Mouse (Mus musculus) heart, adult 18-20 months (tissue): ENCODE results near the gene Pih1d2. TPM values are rescaled to one million over a fixed set of nuclear protein-coding genes. Genes with fewer than 3 reads are reported as not detected.
"Not testable (repeated sequence)": the region's sequence is repeated elsewhere in the genome, so short reads cannot be mapped to it uniquely, and the experiment has no call there.

Experiments
- DNase-seq, 2 experiments: peaks; one replicate each; pipeline ENCODE4 v3.0.0; 2021 to 2022; ENCODE audit warnings: mixed read lengths in 1 of 2
- total RNA-seq, 2 experiments: library from RNA; stranded (reverse); gene quantifications; 2 replicates each; pipeline ENCODE4 v1.2.3; 2021

The Pih1d2 gene
- total RNA-seq, 2 experiments from 2014 or later, result 0.20 to 0.95 TPM

DNA sequence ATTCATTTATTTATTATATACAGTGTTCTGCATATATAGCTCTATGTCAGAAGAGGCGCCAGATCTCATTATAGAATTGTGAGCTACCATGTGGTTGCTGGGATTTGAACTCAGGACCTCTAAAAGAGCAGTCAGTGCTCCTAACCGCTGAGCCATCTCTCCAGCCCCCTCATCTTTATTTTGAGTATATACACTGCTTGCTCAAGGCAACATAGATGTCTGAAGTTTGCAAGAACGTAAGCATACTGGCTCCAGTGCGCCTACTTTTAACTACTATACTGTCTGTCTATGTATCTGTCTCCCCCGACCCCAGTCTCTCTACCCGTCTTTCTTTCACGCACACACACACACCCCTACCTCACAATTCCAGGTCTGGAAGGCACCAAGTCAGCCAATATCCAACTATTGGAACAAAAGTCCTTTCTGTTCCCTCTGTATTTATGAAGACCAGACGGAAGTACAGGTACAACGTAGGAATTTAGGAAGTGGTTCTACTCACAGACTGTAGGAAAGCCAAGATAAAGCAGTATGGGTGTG lies 741 bp downstream of the Pih1d2 start:
- DNase-seq, result no peak

DNA sequence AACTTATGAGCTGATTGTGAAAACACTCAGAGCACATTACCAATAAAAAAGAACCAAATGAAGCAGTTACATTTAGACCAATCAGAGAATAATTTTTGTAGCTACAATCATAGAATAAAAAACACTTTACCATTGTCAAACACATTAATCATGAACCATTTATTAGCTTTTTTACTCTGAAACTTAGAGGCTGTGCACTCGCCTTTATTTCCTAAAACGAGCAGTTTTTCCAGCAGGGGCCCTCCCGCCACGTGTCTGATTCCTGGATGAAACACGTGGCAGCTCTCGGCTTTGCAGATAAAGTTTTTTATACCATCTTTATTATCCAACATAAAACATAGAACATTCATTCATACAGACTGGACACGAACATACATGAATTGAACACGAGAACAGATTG lies 13.8 kb downstream of the Pih1d2 start:
- DNase-seq, result not testable (repeated sequence)

DNA sequence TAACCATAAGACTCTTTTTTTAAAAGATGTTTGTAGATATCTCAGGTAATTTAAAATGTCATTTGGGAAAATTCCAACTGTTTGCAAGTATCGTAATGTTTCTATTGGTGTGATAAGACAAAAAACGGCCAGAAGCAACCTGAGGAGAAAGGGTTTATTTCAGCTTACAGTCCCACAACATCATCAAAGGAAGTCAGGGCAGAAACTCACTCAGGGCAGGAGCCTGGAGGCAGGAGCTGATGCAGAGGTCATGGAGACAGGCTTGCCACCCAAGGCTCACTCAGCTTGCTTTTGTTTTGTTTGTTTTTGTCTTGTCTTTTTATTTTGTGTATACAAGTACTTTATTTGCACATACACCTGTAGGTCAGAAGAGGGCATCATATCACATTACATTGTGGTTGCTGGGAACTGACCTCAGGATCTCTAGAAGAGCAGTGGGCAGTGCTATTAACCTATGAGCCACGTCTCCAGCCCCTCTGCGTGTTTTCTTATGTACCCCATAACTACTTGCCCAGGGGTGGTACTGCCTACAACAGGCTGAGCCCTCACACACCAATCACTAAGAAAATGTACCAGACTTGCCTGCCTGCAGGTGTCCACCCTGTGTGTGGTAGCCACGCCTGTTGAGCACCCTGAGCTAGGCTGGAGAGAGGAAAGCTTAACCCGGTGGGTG lies 15.0 kb downstream of the Pih1d2 start:
- no peak for DNase-seq

DNA sequence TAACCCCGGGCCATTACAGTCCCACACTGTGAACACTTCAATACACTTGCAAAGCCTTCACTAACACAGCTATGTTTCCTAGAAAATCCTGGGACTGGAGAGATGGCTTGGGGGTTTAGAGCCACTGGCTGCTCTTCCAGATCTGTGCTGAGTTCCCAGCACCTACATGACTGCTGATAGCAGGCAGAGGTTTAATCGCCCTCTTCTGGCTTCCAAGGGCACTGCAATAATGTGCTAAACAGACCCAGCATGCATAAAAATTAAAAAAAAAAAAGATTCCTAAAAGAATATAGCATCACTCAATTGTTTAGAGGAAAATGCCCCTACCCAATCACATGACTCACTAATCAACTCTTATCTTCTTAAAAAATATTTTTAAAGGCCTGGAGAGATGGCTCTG lies 15.9 kb downstream of the Pih1d2 start:
- no peak for DNase-seq

DNA sequence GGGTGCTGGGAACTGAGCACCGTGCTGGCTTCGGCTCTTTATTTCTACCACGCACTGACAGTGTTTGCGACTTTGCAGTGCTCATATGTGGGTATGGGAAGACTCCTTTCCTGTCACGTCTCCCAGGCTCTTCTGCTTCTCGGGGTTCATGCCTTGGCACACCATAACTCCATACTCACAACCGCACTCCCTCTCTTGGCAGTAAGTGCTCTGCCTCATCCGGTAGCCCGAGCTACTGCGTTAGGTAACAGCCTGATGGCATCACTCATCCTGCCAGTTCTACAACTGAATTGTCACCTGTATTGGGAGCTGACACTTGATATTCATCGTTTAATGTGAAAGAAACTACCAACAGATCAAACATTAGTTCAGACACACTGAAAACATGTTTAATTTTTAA lies 17.1 kb downstream of the Pih1d2 start:
- DNase-seq, result no peak

DNA sequence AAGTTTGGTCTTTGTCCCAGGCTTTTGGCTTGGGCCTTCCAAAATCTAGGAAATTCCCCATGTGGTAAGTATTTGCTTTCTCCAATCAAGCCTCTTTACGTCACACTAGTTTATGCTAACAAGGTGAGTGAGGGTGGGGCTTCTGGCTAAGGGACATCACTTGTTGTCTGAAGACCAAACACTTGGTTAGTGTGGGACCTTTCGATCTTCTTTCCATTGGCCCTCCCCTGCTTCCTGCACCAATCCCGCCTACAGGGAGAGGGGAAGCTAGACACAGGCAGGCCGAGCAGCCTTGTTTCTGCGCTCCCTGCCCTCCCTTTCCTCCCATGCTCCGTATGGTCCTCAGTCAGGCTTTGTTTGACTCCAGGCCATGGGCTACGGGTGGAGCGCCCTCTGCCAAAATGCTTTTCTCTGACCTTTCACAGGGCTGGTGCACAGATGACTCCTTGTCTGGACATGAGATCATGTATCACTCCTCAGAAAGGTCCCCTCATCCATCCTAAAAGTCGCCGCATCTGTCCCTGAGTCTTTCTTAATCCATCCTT lies 29.8 kb downstream of the Pih1d2 start:
- DNase-seq, result no peak

DNA sequence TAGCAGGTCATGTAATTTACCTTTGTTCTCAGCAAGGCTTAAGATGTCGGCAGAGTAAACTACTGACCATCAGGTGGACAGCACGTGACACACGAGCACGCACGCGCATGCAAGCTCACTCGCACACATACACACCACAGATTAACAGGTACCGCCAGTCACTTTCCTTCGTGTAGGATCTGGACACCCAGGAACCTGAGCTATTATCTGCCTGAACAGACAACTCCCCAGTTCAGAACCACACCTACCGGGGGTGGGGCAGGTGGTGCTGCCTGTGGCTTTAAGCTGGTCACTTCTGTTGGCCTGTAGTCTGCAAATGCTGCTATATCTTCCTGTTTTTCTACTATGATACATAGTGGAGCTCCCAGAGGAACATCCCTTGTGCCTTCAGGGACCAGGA lies 33.4 kb downstream of the Pih1d2 start:
- no peak for DNase-seq

DNA sequence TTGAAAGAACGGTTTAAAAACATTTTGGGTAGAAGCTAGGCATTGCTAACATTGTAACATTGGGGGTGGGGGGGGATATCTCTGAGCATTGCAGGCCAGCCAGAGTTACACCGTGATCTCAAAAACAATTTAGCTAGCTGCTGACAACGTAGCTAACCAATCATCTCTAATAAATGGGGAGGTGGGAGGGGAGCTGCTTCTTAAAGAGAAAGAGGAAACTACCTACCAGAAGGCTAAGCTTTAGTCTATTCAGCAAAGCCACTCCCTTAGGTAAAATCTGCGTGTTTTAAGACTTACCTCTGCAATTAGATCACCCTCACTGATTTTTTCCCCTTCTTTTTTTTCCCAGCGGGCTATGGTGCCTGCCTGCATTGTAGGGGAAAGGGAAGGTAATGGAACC lies 41.3 kb downstream of the Pih1d2 start:
- no peak for DNase-seq

DNA sequence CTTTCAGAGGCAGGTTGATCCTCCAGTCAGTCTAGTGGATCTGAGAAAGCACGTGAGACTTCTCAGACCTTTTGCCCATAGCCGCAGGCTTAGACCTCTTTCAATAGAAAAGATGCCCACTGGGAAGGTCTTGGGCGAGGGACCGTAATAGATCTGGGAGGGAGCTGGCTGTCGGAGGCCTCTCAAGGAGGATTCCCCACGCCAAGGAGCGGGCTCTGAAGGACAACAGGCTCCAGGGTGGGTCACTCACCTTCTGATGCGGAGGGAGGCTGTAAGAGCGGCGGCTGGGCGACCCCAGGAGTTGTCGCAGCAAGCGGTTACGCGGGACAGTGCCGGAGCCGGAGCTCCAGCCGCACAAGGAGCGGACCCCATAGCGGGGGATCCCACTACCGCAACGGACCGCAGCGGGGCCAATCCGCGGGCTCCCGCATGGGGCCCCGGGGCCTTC lies 41.8 kb downstream of the Pih1d2 start:
- DNase-seq, result no peak

DNA sequence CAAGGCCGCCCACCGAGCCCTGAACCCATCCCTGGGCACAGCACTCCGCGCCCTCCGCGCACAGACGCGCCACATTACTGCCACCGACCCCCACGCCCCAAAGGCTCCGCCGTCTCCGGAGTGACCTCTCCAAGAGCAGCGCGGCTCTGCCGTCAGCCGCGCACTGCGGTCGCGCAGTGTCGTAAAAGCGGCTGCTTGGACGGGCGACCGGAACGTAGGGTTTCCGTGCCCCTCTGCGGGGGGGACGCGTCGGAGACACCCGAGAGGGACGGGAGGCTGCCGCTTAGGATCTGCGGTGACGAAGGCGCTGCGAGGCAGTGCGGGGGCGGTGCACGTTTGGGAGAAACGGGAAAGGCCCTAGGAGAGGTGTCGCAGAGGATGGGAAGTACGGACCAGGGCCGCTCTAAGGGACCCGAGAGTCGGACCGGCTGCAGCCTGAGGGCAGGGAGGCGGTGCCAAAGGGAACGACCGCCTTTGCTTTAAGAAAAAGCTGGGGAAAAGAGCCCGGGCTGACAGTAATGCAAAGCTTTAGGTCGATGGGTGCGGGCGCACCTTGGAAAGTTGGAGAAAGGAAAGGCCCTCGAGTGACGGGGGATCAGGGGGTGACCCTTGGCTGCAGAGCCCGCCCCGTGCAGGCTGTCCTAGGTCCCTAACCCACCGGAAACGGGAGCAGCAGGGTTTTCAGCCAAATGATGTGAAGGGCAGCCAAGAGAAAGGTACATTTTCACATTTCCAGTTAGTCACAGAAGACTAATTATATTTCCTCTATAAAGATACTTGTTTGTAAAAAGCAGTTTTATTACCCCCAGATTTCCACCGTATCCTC lies 42.5 kb downstream of the Pih1d2 start, which contains the start of gene Dlat:
TSS of gene Dlat (minus strand) at position 389 of the 826 bp plus-strand sequence.
- peak; percentile 92 to 94 for DNase-seq

DNA sequence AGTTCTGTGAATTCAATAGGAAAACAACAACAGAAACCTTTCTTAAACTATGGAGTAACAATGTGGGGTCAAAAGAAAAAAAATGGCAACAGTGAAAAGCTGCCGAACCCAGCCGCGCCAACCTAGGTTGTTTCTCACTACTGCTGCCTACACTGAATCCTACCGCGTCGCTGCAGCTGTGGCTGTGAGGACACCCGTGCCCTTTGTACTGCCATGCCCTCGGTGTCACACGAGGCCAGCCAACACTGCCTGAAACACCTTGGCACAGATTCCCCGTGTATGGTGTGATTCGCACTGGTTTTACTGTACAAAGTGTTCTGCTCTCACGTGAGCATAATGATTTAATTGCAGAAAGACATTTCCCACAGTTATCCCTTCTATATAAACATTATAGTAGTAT lies 43.3 kb downstream of the Pih1d2 start:
- peak; percentile 41 to 51 for DNase-seq

DNA sequence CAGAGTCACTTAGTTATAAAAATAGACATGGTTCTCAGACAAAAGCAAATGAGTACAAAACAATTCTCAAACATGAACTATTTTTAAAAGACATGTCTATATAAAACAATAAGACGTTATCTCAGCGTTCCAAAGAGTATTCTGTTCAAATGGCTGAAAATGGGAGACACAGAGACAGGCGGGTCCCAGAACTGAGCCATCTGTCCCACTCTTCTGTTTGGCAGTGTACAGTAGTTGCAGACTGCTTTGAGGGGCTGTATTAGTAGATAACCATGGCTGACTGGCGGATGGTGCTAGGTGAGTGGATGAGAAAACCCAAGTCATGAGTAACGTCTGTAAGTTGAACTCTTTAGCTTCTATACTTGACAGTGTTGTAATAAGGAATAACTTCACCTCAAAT lies 47.7 kb downstream of the Pih1d2 start:
- no peak for DNase-seq

DNA sequence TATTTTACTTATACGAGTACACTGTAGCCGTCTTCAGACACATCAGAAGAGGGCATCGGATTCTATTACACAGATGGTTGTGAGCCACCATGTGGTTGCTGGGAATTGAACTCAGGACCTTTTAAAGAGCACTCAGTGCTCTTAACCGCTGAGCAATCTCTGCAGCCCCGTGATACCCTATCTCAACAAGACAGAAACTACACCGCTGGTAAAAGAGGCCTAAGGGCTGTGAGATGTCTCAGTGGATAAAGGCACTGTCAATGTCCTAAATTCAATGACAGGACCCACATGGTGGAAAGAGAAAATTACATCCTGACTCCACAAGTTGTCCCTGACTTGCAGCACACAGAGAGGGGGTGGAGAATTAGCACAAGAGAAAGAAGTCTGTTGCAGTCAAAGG lies 49.3 kb downstream of the Pih1d2 start:
- DNase-seq, result no peak

DNA sequence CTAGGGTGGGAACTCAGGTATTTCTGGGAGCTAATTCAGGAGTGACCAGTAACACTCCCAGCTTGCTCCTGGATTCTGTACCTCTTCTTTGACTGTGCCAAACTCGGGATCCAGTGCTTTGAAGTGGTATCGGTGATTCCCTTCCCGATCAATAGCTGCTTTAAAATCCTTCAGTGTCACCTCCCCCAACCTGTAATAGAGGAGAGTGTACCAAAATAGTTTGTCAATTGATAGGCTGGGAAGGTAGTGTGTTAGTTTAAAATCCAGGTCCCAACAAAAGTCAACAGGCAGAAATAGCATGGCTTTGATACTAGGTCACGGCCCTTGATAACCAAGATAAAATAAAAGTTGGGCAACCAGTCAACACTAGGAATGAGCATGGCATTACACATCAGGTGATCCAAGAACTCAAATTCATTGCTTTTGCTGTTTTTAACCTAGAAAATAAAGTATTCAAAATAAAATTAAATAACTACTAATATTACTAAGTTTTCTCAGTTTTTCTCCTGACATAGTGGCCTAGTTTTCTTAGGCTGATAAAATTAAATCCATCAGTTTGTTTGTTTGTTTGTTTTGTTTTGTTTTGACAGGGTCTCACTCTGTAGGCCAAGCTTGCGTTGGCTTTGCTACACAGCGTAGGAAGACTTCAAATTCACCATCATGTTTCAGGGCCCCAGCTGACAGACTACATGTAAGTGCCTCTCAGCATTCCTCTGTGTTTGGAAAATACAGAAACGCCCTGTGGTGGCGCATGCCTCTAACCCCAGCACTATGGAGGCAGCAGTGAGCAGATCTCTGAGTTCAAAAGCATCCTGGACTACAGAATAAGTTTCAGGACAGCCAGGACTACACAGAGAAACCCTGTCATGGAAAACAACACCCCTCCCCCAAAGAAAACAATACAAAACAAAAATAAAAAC lies 50.7 kb downstream of the Pih1d2 start:
- DNase-seq, result no peak

DNA sequence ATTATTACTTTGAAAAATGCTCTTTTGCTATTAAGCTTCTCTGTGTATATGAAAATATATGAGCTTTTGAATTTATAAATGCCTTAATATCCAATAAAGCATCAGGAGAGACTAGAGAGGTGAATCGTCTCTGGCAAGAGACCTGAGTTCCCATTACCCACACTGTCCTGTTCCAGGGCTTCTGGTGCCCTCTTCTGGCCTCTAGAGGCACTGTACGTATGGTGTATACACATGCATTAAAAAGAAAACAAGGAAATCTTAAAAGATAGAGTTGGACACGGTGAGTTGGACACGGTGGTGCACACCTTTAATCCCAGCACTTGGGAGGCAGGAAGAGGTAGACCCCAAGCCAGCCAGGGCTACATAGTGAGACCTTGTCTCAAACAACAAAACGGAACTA lies 53.6 kb downstream of the Pih1d2 start:
- DNase-seq, result peak; percentile 53 to 73

Other genes with a start within 250 kb of the Pih1d2 start
- 1 to 10 TPM in 1 of 2 experiments, under 1 TPM in 1; 0.60 to 2.4 TPM for gene Plet1, start 122.8 kb upstream of the Pih1d2 start, total RNA-seq
- 10 to 100 TPM; 27.9 to 36.1 TPM for gene Pts, start 88.6 kb upstream of the Pih1d2 start, total RNA-seq
- gene Il18, start 62.5 kb upstream of the Pih1d2 start, total RNA-seq, result 1 to 10 TPM; 1.0 to 2.5 TPM
- gene Bco2, start 62.1 kb upstream of the Pih1d2 start, total RNA-seq, result under 1 TPM; 0.52 to 0.64 TPM
- gene Tex12, start 56.0 kb upstream of the Pih1d2 start, total RNA-seq, result not detected
- 100 to 1,000 TPM; 697 to 709 TPM for gene Sdhd, start 13.5 kb upstream of the Pih1d2 start, total RNA-seq
- gene Timm8b, start 13.4 kb upstream of the Pih1d2 start, total RNA-seq, result 100 to 1,000 TPM; 270 to 292 TPM
- gene Nkapd1, start 143 bp downstream of the Pih1d2 start, total RNA-seq, result 10 to 100 TPM; 11.6 to 14.2 TPM
- gene Dlat, start 42.5 kb downstream of the Pih1d2 start, total RNA-seq, result 100 to 1,000 TPM; 390 to 395 TPM
- 1 to 10 TPM; 3.0 to 4.1 TPM for gene Dixdc1, start 122.2 kb downstream of the Pih1d2 start, total RNA-seq
- gene 2310030G06Rik, start 129.2 kb downstream of the Pih1d2 start, total RNA-seq, result 1 to 10 TPM; 2.2 to 2.6 TPM
- 1,000 to 10,000 TPM; 3,376 to 3,486 TPM for gene Cryab, start 134.0 kb downstream of the Pih1d2 start, total RNA-seq
- gene Hspb2, start 135.0 kb downstream of the Pih1d2 start, total RNA-seq, result 100 to 1,000 TPM; 136 to 143 TPM
- 1 to 10 TPM; 4.1 to 5.8 TPM for gene Fdxacb1, start 150.9 kb downstream of the Pih1d2 start, total RNA-seq
- gene Alg9, start 157.7 kb downstream of the Pih1d2 start, total RNA-seq, result 10 to 100 TPM; 10.4 to 12.1 TPM
- 10 to 100 TPM; 11.3 to 16.5 TPM for gene 1110032A03Rik, start 158.2 kb downstream of the Pih1d2 start, total RNA-seq
- gene Ppp2r1b, start 228.0 kb downstream of the Pih1d2 start, total RNA-seq, result 10 to 100 TPM; 10.6 to 11.3 TPM